Mouse (Mus musculus): ENCODE measurements around the gene Tanc1.
A peak's percentile ranks its signal among the peaks of the same experiment; 100 is the strongest.

Gene Tanc1

DNA sequence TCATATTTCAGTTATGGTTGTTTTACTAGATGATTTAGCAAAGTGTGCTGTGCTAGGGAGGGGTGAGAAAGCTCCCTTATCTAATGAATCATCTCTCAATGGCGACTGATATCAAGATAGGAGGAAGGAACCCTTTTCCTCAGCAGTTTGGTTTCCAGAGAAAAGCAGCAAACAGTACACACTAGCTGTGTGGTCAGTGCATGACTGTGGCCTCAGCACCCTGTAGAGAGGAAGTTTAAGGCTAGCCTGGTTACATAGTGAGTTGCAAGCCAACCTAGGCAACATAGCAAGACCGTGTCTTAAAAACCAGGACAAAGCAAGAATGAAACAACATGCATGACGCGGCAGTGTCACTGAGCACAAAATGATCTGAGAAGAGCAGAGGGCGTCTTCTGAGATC, 150.4 kb downstream of the Tanc1 start:
- DNase-seq = no peak

- no peak for DNase-seq
Measured at GRCm38 (mm10) chr2:59765671-59766070, 153.8 kb downstream of the Tanc1 start.

DNA sequence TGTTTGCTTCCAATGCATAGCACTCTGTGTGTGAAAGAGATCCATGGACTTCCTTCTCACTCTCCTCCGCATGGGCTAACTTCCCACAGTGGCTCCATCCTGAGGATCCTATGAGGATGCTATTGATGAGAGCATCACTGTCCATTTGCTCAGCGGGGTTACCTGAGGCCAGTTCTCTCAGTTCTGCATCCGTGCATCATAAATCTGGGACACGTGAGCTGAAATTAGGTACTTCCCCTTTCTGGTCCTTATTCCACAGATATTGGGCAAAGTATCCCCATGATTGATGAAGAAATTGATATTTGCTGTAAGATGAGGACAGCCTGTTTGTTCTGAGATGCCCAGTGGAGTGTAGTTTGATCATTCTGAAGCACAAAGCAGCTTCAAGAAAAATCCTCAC, 156.1 kb downstream of the Tanc1 start:
- no peak for DNase-seq

GRCm38 (mm10) chr2:59768661-59769384, 157.0 kb downstream of the Tanc1 start:
- DNase-seq = peak in 1 of 2 experiments; percentile 20

DNA sequence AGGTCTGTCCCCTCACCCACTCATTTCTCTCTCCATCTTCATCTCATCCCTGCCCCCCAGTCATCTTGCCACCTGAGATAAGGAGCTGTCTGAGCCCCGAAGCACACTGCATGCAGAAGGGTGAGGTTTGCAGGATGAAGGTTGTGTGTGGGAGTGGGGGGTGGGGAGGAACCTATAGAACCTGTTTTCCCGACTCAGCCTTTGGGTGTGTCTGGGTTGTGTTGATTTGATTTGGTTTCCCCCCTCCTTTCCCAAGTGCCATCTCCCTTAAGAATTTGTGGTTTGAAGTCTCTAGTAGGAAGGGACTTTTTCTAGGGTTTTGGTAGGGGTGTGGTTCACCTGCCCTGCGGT, 157.5 kb downstream of the Tanc1 start:
- no peak for DNase-seq

GRCm38 (mm10) chr2:59771708-59772107, 159.9 kb downstream of the Tanc1 start:
- DNase-seq = no peak

GRCm38 (mm10) chr2:59772261-59772683, 160.4 kb downstream of the Tanc1 start:
- DNase-seq = no peak

GRCm38 (mm10) chr2:59774374-59774773, 162.5 kb downstream of the Tanc1 start:
- DNase-seq = no peak

DNA sequence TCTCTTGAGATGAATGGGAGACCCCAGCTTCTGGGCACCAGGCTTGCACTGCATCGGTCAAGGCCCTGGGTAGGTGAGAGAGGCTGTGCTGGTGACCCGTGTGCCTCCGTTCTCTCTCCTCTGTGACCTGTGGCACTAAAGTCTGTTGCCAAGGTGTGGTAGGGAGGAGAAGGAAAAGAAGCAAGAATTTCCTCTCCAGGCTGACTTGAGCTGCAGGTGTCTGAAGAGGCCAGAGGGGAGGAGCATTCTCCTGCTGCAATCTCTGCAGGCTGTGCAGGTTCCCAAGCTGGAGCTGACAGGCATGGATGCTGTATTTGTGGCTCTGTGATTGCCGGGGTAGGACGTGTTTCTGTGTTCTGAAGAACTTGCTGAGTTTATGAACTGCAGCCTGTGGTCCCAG, 163.3 kb downstream of the Tanc1 start:
- no peak for DNase-seq

DNA sequence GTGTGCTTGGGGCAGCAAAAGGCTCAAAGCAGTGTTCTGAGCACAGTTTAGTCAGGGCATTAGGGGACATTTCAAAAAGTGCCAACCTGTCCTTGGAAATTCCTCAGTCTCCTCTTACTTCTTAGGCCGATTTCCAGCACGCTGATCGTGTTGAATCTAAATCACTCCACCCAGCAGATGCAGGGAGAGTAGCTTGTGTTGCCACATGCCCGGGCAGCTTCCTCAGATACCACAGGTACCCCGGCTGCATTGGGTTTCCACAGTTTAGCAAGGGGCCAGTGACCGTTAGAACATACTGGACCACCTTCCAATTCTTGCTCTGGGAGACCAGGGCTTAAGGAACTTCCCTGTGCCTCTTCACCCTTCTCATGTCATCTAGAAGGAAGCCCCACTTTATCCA, 164.0 kb downstream of the Tanc1 start:
- no peak for DNase-seq

- no peak for DNase-seq
Measured at GRCm38 (mm10) chr2:59779355-59779754, 167.5 kb downstream of the Tanc1 start.

- DNase-seq = no peak
Measured at GRCm38 (mm10) chr2:59780240-59780639, 168.4 kb downstream of the Tanc1 start.

DNA sequence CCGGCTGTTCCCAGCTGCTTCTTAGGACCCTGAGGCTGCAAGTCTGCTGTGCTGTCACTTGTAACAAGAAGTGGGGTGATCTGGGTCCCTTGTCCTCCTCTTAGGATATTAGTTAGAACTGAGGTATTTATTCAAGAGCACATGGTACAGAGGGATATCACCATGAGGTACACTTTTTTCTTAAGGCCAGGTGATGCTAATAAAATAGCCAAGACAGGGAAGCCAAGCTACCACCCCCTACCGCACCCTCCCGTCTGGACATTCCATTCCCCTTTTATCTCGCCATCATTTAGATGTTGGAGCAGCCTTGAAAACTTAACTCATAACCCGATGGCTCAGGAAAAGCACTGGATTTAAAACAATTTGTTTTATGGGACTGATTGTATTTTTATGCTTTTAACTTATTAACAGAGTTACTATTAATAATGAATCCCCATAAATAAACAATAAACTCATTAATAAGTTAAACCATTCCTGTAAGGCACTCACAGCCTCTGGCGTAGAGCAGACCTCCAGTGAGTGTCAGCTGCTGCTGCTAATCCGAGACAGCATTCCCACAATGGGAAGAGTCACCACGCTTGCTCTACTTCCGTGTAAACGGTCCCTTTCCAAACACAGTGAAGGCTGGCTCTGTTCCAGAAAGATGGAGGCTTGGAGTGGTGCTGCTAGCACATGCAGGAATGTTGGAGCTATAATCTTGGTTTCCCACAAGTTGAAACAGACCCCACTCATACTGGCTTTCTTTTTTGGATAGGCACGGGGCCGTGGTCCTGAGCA, 171.4 kb downstream of the Tanc1 start:
- peak; percentile 72 to 73 for DNase-seq

DNA sequence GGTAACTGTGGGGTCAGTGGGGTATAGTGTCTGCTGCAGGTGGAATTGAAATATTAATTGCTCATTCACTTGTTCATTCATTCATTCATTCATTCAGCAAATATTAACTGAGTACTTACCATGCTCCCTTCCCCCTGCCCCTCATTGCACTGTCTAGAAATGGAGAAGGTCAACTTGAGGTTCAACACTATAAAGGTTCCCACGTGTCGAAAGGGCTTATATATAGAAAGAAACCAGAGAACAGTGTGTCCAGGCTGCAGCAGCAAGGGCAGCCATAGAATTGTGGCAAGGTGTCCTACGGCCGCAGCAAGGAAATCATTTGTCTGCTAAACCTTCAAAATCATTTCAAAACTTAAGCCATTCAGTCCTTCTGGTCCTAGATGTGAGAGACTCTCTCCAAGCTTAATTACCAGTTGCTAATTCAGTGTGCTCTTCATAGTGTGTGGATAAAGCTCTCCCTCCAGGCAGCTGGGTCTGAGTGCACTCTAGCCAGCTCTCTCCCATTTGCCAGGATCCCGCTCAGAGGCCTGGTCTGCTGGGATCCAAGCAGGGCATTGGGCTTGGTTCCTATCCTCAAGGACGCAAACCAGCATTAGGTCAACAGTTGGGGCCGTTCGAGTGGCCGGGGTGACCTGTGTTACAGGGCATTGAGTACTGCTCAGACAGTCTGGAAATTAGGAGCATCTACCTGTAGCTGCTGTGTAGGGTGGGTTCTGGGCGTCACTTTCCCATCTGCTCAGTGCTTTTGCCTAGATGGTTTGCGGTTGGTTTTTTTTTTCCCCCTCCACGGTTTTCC, 172.2 kb downstream of the Tanc1 start:
- no peak for DNase-seq

DNA sequence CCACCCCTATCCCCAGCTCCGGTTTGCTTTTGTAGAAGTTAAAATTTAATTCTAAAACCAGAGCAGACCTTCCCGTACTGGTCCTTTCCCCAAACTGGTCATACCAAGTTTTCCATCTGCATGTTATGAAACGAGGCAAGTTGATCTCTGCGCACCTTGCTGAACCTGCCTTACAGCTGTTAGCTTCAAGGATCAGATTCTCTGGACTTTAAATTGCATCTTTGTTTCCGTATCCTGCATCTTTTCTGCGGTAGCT, 172.7 kb downstream of the Tanc1 start:
- DNase-seq = no peak

DNA sequence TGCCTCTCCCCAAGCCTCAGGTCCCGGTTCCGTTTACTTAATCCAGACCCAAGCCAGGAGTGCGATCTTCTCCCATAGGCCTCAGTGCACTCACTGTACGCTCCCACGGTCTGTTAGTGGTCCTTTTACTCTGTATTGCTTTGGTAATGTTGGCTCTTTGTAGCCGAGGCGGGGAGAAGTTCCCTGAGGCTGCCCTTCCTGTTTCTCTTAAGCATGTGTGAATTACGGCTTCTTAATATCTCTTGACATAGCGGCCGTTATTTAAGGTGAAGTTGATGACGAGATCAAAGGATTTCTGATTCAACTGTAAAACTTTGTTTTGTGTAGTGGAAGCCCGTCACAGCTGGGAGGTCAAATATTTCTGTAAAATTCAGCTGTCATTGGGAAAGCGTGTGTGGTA, 173.8 kb downstream of the Tanc1 start:
- DNase-seq = no peak

GRCm38 (mm10) chr2:59788704-59789500, 177.1 kb downstream of the Tanc1 start:
- DNase-seq = no peak

DNA sequence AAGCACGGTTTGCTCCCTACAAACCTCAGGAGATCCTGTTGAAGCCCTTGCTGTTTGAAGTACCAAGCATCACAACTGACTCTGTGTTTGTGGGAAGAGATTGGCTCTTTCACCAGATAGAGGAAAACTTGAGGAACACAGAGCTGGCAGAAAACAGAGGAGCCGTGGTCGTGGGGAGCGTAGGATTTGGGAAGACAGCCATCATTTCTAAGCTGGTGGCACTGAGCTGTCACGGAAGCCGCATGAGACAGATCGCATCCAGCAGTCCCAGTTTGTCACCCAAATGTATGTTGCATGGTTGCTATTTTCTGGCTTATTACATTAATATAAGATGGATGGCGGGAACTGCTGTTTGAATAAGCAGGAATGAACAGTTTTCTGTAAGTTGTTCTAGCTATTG, 179.8 kb downstream of the Tanc1 start:
- peak; percentile 38 to 50 for DNase-seq

DNA sequence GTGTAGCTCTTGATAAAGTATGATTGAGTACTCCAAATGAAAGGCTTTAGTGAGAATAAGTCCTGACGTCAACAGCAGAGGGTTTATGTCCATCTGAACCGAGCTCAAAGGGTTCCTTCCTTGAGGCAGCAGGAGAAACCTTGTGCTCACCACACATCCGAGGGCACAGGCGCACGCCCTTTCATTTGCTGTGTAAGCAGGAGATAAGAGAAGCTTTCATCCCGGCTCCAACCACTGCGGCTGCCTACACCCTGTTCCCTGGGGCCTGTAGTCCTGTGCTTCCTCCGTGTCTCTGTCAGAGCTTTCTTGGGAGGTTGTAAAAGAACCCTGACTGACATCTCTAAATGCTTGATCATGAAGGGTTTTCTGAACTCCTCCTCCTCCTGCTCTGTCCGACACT, 181.5 kb downstream of the Tanc1 start:
- DNase-seq = no peak

GRCm38 (mm10) chr2:59794838-59795237, 183.0 kb downstream of the Tanc1 start:
- DNase-seq = peak; percentile 81 to 84

GRCm38 (mm10) chr2:59798934-59799532, 187.2 kb downstream of the Tanc1 start:
- DNase-seq = no peak

- DNase-seq = peak; percentile 82
Measured at GRCm38 (mm10) chr2:59799572-59799971, 187.7 kb downstream of the Tanc1 start.
